Mouse (Mus musculus): ENCODE measurements around the gene Smarcal1. TPM values are rescaled to one million over a fixed set of nuclear protein-coding genes. Genes with fewer than 3 reads are reported as not detected.

The Smarcal1 gene
- polyA plus RNA-seq, 1 experiment, result 24.3 TPM

- WGBS, result 95% methylated on average over 6 of the region's 6 CpGs
- Histone ChIP-seq H3K27me3 (replicated peaks; ENCODE audit: control insufficient read depth, insufficient read depth, low read length) (no peaks in the 10 kb centered on the region), H3K27ac (ENCODE audit: insufficient read depth, low read depth, low read length) (no peak overlapping the region), H3K4me3 (ENCODE audit: insufficient read depth, low read depth, low read length) (no peak overlapping the region), H3K4me1 (ENCODE audit: control insufficient read depth, insufficient read depth, low read length) (no peaks in the 10 kb centered on the region; the same call in 1 of the 2 replicates), H3K36me3 (ENCODE audit: control insufficient read depth, insufficient read depth, low read length) (peaks cover 6% of the 10 kb centered on the region)
- TF ChIP-seq POLR2A (IDR thresholded peaks at IDR 0.05; ENCODE audit: low read depth, low read length) (no peak), CTCF (conservative IDR thresholded peaks at IDR 0.05; ENCODE audit: insufficient read depth, insufficient read length, low read depth, low read length) (no peak)
- no peak for DNase-seq
These were observed 29.1 kb downstream of the Smarcal1 start for GRCm38 (mm10) chr1:72612172-72612571.

GRCm38 (mm10) chr1:72635221-72635620 lies 52.2 kb downstream of the Smarcal1 start:
- no peak for DNase-seq
- TF ChIP-seq POLR2A (IDR thresholded peaks at IDR 0.05; ENCODE audit: low read depth, low read length) (no peak), CTCF (conservative IDR thresholded peaks at IDR 0.05; ENCODE audit: insufficient read depth, insufficient read length, low read depth, low read length) (no peak)
- Histone ChIP-seq H3K27me3 (replicated peaks; ENCODE audit: control insufficient read depth, insufficient read depth, low read length) (no peaks in the 10 kb centered on the region), H3K36me3 (ENCODE audit: control insufficient read depth, insufficient read depth, low read length) (0 out of 2 replicates have a peak, but pooled peaks cover 2% of the 10 kb centered on the region), H3K27ac (ENCODE audit: insufficient read depth, low read depth, low read length) (no peak overlapping the region), H3K4me1 (ENCODE audit: control insufficient read depth, insufficient read depth, low read length) (no peaks in the 10 kb centered on the region), H3K4me3 (ENCODE audit: insufficient read depth, low read depth, low read length) (no peak overlapping the region)
- WGBS, result 59% methylated on average over 5 of the region's 5 CpGs

GRCm38 (mm10) chr1:72640658-72641410 lies 57.8 kb downstream of the Smarcal1 start:
- TF ChIP-seq CTCF (conservative IDR thresholded peaks at IDR 0.05; ENCODE audit: insufficient read depth, insufficient read length, low read depth, low read length) (no peak), POLR2A (IDR thresholded peaks at IDR 0.05; ENCODE audit: low read depth, low read length) (no peak)
- WGBS, result 45% methylated on average over 49 of the region's 49 CpGs
- no peaks in the 10 kb centered on the region for H3K4me1 ChIP-seq (ENCODE audit: control insufficient read depth, insufficient read depth, low read length)
- H3K4me3 ChIP-seq (ENCODE audit: insufficient read depth, low read depth, low read length), result peak overlapping the region; percentile 33
- H3K36me3 ChIP-seq (ENCODE audit: control insufficient read depth, insufficient read depth, low read length), result no peaks in the 10 kb centered on the region
- peak; percentile 51 for DNase-seq
- no peak overlapping the region for H3K27ac ChIP-seq (ENCODE audit: insufficient read depth, low read depth, low read length)
- no peaks in the 10 kb centered on the region for H3K27me3 ChIP-seq (replicated peaks; ENCODE audit: control insufficient read depth, insufficient read depth, low read length)

GRCm38 (mm10) chr1:72673070-72673469 lies 90.0 kb downstream of the Smarcal1 start:
- 64% methylated on average over 3 of the region's 3 CpGs for WGBS
- Histone ChIP-seq H3K27me3 (replicated peaks; ENCODE audit: control insufficient read depth, insufficient read depth, low read length) (no peaks in the 10 kb centered on the region), H3K4me1 (ENCODE audit: control insufficient read depth, insufficient read depth, low read length) (no peaks in the 10 kb centered on the region), H3K36me3 (ENCODE audit: control insufficient read depth, insufficient read depth, low read length) (no peaks in the 10 kb centered on the region), H3K4me3 (ENCODE audit: insufficient read depth, low read depth, low read length) (no peak overlapping the region), H3K27ac (ENCODE audit: insufficient read depth, low read depth, low read length) (no peak overlapping the region)
- DNase-seq, result no peak
- TF ChIP-seq POLR2A (IDR thresholded peaks at IDR 0.05; ENCODE audit: low read depth, low read length) (no peak), CTCF (conservative IDR thresholded peaks at IDR 0.05; ENCODE audit: insufficient read depth, insufficient read length, low read depth, low read length) (no peak)

Other genes with a start within 250 kb of the Smarcal1 start
- 0.05 TPM in 1 of 2 replicates, not detected in the other for gene March4, start 46.3 kb upstream of the Smarcal1 start, polyA plus RNA-seq (2012; rRNA removed)
- not detected in 2 replicates for gene Ankar, start 117.3 kb downstream of the Smarcal1 start, polyA plus RNA-seq (2012; rRNA removed)
- 520 and 773 TPM in 2 replicates for gene Rpl37a, start 128.0 kb downstream of the Smarcal1 start, polyA plus RNA-seq (2012; rRNA removed)
- gene Igfbp2, start 241.3 kb downstream of the Smarcal1 start, polyA plus RNA-seq (2012; rRNA removed), result 12.6 and 13.5 TPM in 2 replicates

All from kidney, adult 2 months (tissue).